Mouse (Mus musculus) embryonic facial prominence, embryonic 10.5 days (tissue): Measurements from ENCODE around the gene Snx33. TPM values are rescaled to one million over a fixed set of nuclear protein-coding genes. Genes with fewer than 3 reads are reported as not detected.
"Not testable (repeated sequence)": the region's sequence is repeated elsewhere in the genome, so short reads cannot be mapped to it uniquely, and the experiment has no call there.

Source experiments
- DNase-seq: peaks from one replicate; pipeline ENCODE4 v3.0.0-alpha.2; 2017; ENCODE audit warnings: low spot score
- H3K27ac ChIP-seq: fragments of 300-500 bp; sonication (generic); replicated peaks from 2 replicates; pipeline ENCODE4 v1.5.1; 2016; ENCODE audit warnings: mild to moderate bottlenecking
- H3K27me3 ChIP-seq: fragments of 300-500 bp; sonication (generic); replicated peaks from 2 replicates; pipeline ENCODE4 v1.6.1; 2016; ENCODE audit warnings: low read depth, mild to moderate bottlenecking; ENCODE audit not compliant: poor library complexity, severe bottlenecking
- H3K36me3 ChIP-seq: fragments of 300-500 bp; sonication (generic); replicated peaks from 2 replicates; pipeline ENCODE4 v1.6.1; 2016; ENCODE audit warnings: mild to moderate bottlenecking, moderate library complexity
- H3K4me1 ChIP-seq: fragments of 300-500 bp; sonication (generic); 2 replicates; pipeline ENCODE4 v1.6.1; 2016
- H3K4me3 ChIP-seq: fragments of 300-500 bp; sonication (generic); 2 replicates; pipeline ENCODE4 v1.5.1; 2016; ENCODE audit warnings: mild to moderate bottlenecking, moderate library complexity
- H3K9me3 ChIP-seq: fragments of 300-500 bp; sonication (generic); 2 replicates; pipeline ENCODE4 v1.6.1; 2016; ENCODE audit warnings: mild to moderate bottlenecking
- WGBS: fragments of 180-500 bp; shearing (Covaris S2); methylation state at CpG from one replicate; pipeline ENCODE4 v1.1.7; 2016; 5-methylcytosine and 5-hydroxymethylcytosine counted together
- polyA plus RNA-seq: library from polyadenylated mRNA; unstranded; fragments of >200 nt; fragmentation: Nextera tagmentation; extraction: Ambion mirVana; gene quantifications from 2 replicates; pipeline ENCODE4 v1.2.1, GENCODE M21; 2016

The Snx33 gene
- 10.4 and 11.1 TPM in 2 replicates for polyA plus RNA-seq

DNA sequence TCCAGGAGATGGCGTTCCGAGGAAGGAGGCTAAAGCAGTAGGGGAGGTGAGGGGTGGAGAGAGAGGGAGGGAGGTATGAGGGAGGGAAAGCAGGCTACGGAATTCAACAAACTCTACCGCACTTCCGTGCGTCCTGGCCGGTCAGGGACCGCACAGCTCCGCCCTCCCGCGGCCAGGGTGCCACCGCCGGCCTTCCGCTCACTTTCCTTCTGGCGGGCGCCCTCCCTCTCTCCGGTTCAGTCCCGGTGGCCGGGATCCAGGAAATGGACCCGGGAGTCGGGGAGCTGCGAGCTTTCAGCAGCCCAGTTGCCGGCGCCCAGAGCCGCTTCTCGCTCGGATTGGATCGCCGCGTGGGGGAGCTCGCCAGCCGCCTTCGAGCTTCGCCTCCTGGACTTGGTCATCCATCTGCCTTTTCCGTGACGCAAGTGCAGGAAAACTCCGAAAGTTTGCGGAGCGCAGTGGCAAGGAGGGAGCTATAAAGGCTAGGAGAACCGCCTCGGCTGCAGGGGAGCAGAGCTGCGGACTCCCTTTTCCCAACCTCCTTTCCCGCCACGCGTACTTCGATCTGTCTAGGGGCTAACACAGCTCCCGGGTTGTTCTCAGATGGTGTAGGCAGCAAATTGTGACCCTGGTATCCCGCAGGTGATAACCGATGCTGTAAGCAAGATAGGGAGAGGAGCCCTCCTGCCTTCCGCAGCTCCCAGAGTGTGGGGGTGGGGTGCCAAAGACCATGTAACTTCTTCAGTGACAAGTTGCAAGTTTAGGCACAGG lies at the start of gene Snx33:
Gene Snx33 (minus strand): TSS at position 331 of the 771 bp plus-strand sequence.
- peak; percentile 94 for DNase-seq
- Histone ChIP-seq H3K27me3 (peaks cover 6% of the 10 kb centered on the region; the same call in 1 of the 2 replicates), H3K27ac (peak within 1 kb of the TSS; percentile 96), H3K4me3 (peak within 1 kb of the TSS; percentile 78), H3K4me1 (peaks cover 54% of the 10 kb centered on the region), H3K9me3 (no peaks in the 10 kb centered on the region), H3K36me3 (peaks cover 30% of the 10 kb centered on the region)
- under 1% methylated on average over 50 of the region's 50 CpGs for WGBS

DNA sequence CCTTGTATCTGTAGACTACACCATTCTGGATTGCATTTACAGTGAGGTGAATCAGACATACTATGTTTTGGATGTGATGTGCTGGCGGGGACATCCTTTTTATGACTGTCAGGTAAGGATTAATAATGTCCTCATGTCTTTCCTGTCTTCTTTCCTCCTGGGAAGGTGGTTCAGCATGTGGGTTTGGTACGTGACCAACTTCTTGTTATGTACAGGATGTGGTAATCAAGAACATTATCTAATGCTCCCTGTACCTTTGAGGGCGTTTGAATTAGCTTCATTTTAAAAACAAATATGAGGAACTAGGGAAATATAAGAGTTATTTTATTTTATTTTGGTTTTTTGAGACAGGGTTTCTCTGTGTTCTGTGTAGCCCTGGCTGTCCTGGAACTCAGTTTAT lies 47.0 kb upstream of the Snx33 start:
- Histone ChIP-seq H3K4me3 (no peak overlapping the region), H3K27me3 (no peaks in the 10 kb centered on the region), H3K4me1 (no peaks in the 10 kb centered on the region), H3K36me3 (peaks cover 21% of the 10 kb centered on the region), H3K9me3 (no peaks in the 10 kb centered on the region), H3K27ac (no peak overlapping the region)
- 84% methylated on average over 3 of the region's 3 CpGs for WGBS
- DNase-seq = no peak

DNA sequence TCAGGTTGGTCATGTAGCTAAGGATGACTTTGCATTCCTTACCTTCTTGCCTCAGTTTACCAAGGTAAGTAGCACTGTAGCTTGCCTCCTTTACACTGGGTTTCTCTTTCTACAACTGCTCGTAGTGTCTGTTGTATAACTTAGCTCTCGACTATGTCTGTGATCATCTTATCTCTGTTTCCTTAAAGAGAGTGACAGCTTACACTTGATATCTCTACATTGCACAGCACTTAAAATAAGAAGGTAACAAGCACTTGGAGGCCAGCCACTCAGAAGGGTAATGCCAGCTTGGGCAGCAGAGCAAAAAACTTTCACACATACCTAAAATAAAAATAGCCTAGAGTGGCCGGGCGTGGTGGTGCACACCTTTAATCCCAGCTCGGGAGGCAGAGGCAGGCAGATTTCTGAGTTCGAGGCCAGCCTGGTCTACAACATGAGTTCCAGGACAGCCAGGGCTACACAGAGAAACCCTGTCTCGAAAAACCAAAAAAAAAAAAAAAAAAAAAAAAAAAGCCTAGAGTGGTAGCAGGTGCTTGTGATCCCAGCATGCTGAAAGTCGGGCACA lies 45.9 kb upstream of the Snx33 start:
- peaks cover 18% of the 10 kb centered on the region for H3K36me3 ChIP-seq
- DNase-seq = no peak
- H3K27ac ChIP-seq = no peak overlapping the region
- WGBS = 86% methylated on average over 8 of the region's 8 CpGs
- H3K4me1 ChIP-seq = no peaks in the 10 kb centered on the region
- no peak overlapping the region for H3K4me3 ChIP-seq
- H3K27me3 ChIP-seq = no peaks in the 10 kb centered on the region
- no peaks in the 10 kb centered on the region for H3K9me3 ChIP-seq

DNA sequence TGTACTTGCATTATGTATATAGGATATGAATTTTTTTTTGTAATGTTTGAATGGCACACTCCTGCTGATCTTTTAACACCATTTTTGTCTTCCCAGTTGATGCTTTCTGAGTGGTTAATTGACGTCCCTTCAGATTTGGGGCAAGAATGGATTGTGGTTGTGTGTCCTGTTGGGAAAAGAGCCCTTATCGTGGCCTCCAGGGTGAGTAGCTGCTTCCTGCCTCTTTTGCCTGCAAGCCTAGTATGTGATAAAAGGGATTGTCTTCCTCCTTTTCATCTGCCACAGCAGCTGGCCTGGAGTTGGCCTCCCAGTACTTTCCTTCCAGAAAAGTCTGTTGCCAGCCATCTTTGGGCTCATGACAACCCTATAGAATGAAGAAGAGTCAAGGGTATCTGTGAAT lies 42.0 kb upstream of the Snx33 start:
- WGBS = 77% methylated on average over 2 of the region's 2 CpGs

DNA sequence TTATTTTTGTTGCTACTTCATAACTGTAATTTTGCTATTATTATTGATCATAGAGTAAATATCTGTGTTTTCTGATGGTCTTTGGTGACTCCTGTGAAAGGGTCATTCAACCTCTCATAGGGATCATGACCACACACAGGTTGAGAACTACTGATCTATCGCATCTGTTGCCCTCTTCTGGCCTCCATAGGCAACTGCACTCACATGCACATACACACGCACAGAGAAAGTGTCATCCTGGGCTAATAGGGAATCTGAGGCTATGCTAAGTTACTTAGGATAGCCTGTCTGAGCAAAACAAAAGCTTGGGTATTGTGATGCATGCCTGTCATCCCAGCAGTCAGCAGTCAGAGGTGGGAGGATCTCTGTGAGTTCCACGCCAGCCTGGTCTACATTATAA lies 33.4 kb upstream of the Snx33 start:
- no peaks in the 10 kb centered on the region for H3K4me1 ChIP-seq
- 0 out of 2 replicates have a peak, but pooled peaks cover 3% of the 10 kb centered on the region for H3K9me3 ChIP-seq
- H3K27ac ChIP-seq = no peak overlapping the region
- H3K4me3 ChIP-seq = no peak overlapping the region
- H3K36me3 ChIP-seq = peaks cover 56% of the 10 kb centered on the region
- no peaks in the 10 kb centered on the region for H3K27me3 ChIP-seq
- WGBS = 94% methylated on average over 3 of the region's 3 CpGs
- no peak for DNase-seq

More for the DNA sequence above, 42.0 kb upstream of the Snx33 start:
- H3K27ac ChIP-seq = no peak overlapping the region
- H3K36me3 ChIP-seq = peaks cover 28% of the 10 kb centered on the region
- H3K27me3 ChIP-seq = no peaks in the 10 kb centered on the region
- no peaks in the 10 kb centered on the region for H3K9me3 ChIP-seq
- no peak for DNase-seq
- H3K4me3 ChIP-seq = no peak overlapping the region
- H3K4me1 ChIP-seq = no peaks in the 10 kb centered on the region

DNA sequence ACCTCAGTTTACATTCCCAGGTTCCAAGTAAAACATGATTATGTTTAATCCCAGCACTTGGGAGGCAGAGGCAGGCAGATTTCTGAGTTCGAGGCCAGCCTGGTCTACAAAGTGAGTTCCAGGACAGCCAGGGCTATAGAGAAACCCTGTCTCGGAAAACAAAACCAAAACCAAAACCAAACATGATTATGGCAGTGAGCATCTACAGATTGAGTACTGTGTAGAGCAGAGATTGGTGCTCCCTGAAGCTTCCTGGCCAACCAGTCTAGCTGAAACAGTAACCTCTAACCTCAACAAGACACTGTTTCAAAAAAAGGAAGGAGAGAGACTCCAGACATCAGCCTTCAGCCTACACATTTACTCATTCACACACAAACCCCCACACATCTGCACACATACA lies 30.5 kb upstream of the Snx33 start:
- no peak overlapping the region for H3K27ac ChIP-seq
- H3K9me3 ChIP-seq = 0 out of 2 replicates have a peak, but pooled peaks cover 3% of the 10 kb centered on the region
- 94% methylated on average over 2 of the region's 2 CpGs for WGBS
- peaks cover 51% of the 10 kb centered on the region for H3K36me3 ChIP-seq
- H3K27me3 ChIP-seq = no peaks in the 10 kb centered on the region
- H3K4me1 ChIP-seq = no peaks in the 10 kb centered on the region
- no peak overlapping the region for H3K4me3 ChIP-seq
- no peak for DNase-seq

DNA sequence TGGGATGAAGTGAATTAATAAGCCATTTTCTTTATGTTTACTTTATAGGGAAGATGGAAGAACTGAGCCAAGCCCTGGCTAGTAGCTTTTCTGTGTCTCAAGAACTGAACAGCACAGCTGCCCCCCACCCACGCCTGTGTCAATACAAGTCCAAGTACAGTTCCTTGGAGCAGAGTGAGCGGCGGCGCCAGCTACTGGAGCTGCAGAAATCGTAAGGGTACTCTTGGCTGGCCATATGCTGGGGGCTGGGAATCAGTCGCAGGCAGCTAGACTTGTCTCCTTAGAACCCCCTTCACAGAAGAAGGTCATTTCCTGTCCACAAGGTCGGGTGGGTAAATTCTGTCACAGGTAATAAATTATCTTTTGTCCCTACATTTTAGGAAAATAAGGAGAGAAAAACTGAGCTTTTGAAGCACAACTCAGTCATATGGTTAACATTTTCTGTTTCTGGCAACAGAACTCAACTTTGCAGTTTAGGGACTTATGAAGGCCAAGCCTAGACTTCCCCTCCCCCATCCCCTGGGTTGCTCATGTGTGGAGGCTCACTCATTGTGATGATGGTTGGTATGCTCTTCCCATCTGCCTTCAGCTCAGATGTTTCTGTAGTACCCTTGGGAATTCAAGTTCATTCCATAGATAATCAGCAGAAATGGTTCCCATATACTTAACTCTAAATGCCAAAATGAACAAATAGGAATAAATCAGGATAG lies 28.9 kb upstream of the Snx33 start:
- no peak overlapping the region for H3K27ac ChIP-seq
- H3K36me3 ChIP-seq = peaks cover 37% of the 10 kb centered on the region
- 81% methylated on average over 7 of the region's 7 CpGs for WGBS
- 0 out of 2 replicates have a peak, but pooled peaks cover 3% of the 10 kb centered on the region for H3K9me3 ChIP-seq
- no peaks in the 10 kb centered on the region for H3K4me1 ChIP-seq
- no peak overlapping the region for H3K4me3 ChIP-seq
- H3K27me3 ChIP-seq = no peaks in the 10 kb centered on the region
- DNase-seq = no peak

DNA sequence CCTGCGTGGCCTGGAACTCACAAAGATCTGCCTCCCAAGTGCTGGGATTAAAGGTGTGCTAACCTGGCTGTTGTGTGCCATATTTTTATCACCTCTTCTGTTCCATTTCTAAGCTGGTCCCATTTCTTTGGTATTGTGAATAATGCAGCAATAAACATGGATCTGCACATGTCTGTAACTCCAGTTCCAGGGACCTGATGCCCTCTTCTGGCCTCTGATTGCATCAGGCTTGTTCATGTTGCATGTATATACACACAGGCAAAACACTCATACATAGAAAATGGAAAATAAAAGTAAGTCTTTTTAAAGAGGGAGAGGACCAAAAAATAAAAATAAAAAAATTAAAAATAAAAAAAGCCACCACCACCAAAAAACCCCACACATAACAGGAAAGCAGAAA lies 25.4 kb upstream of the Snx33 start:
- no peaks in the 10 kb centered on the region for H3K9me3 ChIP-seq
- H3K27me3 ChIP-seq = no peaks in the 10 kb centered on the region
- no peak overlapping the region for H3K27ac ChIP-seq
- H3K4me1 ChIP-seq = peaks cover 15% of the 10 kb centered on the region
- H3K4me3 ChIP-seq = no peak overlapping the region
- WGBS = 95% methylated on average over 1 of the region's 1 CpGs
- peaks cover 19% of the 10 kb centered on the region for H3K36me3 ChIP-seq
- no peak for DNase-seq

DNA sequence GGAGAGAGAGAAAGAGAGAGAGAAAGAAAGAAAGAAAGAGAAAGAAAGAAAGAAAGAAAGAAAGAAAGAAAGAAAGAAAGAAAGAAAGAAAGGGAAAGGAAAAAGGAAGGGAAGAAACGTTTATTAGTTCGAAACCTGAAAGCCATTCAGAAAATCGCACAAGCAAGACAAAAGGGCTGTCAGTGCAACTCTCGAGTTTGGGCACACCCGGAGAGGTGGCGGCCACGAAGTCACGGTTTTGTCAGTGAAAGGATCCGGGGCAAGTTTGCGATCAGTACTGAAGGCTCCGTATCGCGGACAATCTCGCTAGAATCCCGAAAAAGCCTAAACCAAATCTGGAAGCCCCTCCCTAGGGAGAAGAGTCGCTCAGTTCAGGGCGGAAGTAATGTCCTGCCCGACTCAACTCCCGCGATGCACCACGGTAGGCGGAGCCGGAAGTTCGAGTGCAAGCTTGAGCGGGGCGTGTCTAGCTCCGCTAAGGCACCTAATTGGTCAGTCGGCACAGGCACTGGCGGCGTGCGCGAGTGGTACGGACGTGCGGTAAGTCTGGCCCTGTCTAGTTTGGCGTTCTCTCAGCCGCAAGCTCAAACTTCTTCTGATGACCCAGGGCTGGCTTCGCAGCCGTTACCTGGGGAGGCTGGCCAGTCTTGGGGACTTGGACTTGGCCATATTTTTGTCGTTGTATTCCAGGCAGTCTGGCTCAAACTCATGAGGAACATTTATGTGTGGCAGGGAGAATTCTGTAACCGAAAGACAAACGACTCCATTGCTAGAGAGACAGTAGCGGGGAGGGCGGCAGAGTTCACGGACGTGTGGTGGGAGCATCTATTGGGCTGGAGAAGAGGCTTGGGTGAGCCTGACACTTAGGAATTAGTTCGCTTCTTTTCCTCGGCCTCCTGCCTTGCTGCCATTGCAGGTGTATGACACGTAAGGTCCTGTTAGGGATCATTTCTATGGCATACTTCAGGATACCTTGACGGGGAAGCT lies 22.5 kb upstream of the Snx33 start, which contains the start of gene Snupn:
Gene Snupn (plus strand): TSS at position 465 of the 987 bp plus-strand sequence.
- Histone ChIP-seq H3K4me3 (peak within 1 kb of the TSS; percentile 70), H3K4me1 (peaks cover 15% of the 10 kb centered on the region), H3K9me3 (no peaks in the 10 kb centered on the region), H3K27ac (peak within 1 kb of the TSS; percentile 94), H3K27me3 (no peaks in the 10 kb centered on the region), H3K36me3 (0 out of 2 replicates have a peak, but pooled peaks cover 3% of the 10 kb centered on the region)
- WGBS = under 1% methylated on average over 50 of the region's 50 CpGs
- DNase-seq = peak; percentile 98

DNA sequence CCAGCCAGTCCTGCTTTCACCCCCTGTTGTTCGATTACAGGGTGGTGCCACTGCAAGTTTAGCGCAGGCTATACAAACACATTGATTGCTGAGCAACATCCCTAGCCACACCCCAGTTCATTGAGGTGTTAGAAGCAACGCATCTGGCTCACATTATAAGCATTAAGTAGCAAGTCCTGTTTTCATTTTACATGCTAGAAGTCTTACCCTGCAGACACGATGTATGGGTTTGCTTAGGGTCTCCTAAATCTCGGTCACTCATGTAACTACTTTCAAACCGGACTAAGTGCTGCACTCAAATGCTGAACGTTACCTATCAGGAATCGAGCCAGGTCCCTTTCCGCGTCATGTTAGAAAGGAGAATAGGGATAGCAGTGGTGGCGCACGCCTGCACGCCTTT lies 21.6 kb upstream of the Snx33 start:
- no peaks in the 10 kb centered on the region for H3K9me3 ChIP-seq
- 35% methylated on average over 13 of the region's 13 CpGs for WGBS
- DNase-seq = peak; percentile 25
- H3K27ac ChIP-seq = peak overlapping the region; percentile 94
- no peaks in the 10 kb centered on the region for H3K27me3 ChIP-seq
- H3K36me3 ChIP-seq = no peaks in the 10 kb centered on the region
- H3K4me1 ChIP-seq = peaks cover 15% of the 10 kb centered on the region
- peak overlapping the region; percentile 70 for H3K4me3 ChIP-seq

DNA sequence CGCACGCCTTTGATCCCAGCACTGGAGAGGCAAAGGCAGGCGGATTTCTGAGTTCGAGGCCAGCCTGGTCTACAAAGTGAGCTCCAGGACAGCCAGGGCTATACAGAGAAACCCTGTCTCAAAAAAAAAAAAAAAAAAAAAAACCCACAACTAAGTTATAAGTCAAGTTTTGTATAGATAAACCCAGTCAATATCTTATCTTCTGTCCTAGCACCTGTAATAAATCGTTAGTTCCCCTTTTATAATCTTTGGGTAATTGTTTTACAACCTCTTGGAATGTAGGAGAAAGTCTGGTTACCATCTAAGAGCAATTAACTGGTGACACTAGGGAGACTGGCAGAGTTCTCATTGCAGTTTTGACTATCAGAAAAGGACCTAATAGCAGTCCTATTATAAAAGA lies 20.5 kb upstream of the Snx33 start:
- H3K36me3 ChIP-seq, H3K9me3 ChIP-seq, H3K27me3 ChIP-seq, H3K4me3 ChIP-seq, H3K27ac ChIP-seq, DNase-seq: not testable (repeated sequence)
- peaks cover 15% of the 10 kb centered on the region for H3K4me1 ChIP-seq
- 93% methylated on average over 5 of the region's 5 CpGs for WGBS

DNA sequence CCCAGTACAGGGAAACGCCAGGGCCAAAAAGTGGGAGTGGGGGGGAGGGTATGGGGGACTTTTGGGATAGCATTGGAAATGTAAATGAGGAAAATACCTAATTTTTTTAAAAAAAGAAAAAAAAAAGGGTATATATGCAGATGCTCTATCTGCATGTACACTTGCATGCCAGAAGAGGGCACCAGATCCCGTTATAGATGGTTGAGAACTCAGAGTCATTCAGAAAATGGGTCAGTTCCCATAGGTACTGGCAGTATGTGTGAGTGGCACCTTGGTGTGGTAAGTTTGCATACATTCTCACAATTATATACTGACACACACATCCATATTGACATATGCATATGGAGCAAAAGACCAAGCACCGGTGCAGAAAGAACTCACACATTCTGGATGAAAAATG lies 19.3 kb upstream of the Snx33 start:
- not testable (repeated sequence) for H3K9me3 ChIP-seq, H3K27ac ChIP-seq, DNase-seq, H3K4me3 ChIP-seq, H3K27me3 ChIP-seq, H3K36me3 ChIP-seq
- H3K4me1 ChIP-seq = peaks cover 15% of the 10 kb centered on the region
- 32% methylated on average over 3 of the region's 3 CpGs for WGBS
